Comparison of ENCODE assay signal across 9 mouse cellular contexts in the genomic region with DNA sequence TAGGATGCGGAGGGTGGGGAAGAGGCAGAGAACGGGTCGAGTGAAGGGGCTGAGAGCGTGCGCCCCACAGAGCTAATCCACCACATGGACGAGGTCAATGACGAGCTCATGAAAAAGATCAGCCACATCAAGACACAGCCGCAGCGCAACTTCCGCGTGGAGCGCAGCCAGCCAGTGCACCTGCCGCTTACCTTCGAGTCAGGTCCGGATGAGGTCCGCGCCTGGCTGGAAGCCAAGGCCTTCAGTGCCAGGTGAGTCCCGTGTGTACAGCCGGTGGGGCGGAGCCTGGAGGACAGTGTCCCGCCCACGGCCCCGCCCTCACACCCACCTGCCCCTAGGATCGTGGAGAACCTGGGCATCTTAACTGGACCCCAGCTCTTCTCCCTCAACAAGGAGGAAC. TPM values are rescaled to one million over a fixed set of nuclear protein-coding genes. Genes with fewer than 3 reads are reported as not detected.
A peak's percentile ranks its signal among the peaks of the same experiment; 100 is the strongest.
DNase-seq lines count a peak whose midpoint lies in the region; ATAC-seq and TF ChIP-seq lines count a peak whose summit lies in the region.
"Had no signal": no experiment of that assay in that cellular context is flagged by ENCODE, and none has a peak within 500 bp of the region (broad histone marks: within the 10 kb centered on the region; RNA-seq: fewer than 3 reads in every experiment).

No protein-coding gene starts in this region.

- DNase-seq in forebrain, embryonic 10.5 days (ENCODE audit: extremely low spot score, low spot score): no peak
- DNase-seq in R1 (ENCODE audit: low read depth, low spot score) (peak; percentile 38), adipocyte (ENCODE audit: low spot score) (no peak)
- DNase-seq in lung, postnatal 14 days: peak; percentile 56
- DNase-seq in gastrocnemius, adult 2 months: no peak
- DNase-seq in heart, postnatal 36 days: no peak

- H3K4me3 ChIP-seq in forebrain, embryonic 10.5 days: peak overlapping the region; percentile 18; the same call in 1 of the 2 replicates
- no peak overlapping the region for H3K4me3 ChIP-seq in forebrain, embryonic 12.5 days (replicated peaks)
- H3K4me3 ChIP-seq in intestine, embryonic 16.5 days (ENCODE audit: low read length): no peak overlapping the region
- H3K4me3 ChIP-seq in gastrocnemius, adult 2 months: no peak overlapping the region
- H3K4me3 ChIP-seq: embryonic facial prominence, embryonic 13.5 days had no signal

- peaks cover 57% of the 10 kb centered on the region for H3K27me3 ChIP-seq in forebrain, embryonic 10.5 days (ENCODE audit: poor library complexity, severe bottlenecking)
- H3K27me3 ChIP-seq in forebrain, embryonic 12.5 days: peaks cover 62% of the 10 kb centered on the region
- H3K27me3 ChIP-seq in intestine, embryonic 16.5 days (replicated peaks; ENCODE audit: control insufficient read depth, insufficient read depth, low read length): no peaks in the 10 kb centered on the region

- H3K4me1 ChIP-seq in forebrain, embryonic 10.5 days: peaks cover 16% of the 10 kb centered on the region
- no peaks in the 10 kb centered on the region; the same call in 1 of the 2 replicates for H3K4me1 ChIP-seq in forebrain, embryonic 12.5 days
- peaks cover 9% of the 10 kb centered on the region; the same call in 1 of the 2 replicates for H3K4me1 ChIP-seq in intestine, embryonic 16.5 days (ENCODE audit: control insufficient read depth, insufficient read depth, low read length)
- H3K4me1 ChIP-seq: embryonic facial prominence, embryonic 13.5 days had no signal

- no peak overlapping the region for H3K9ac ChIP-seq in forebrain, embryonic 12.5 days
- no peak overlapping the region for H3K9ac ChIP-seq in intestine, embryonic 16.5 days (ENCODE audit: low read depth, low read length)
- H3K9ac ChIP-seq: embryonic facial prominence, embryonic 13.5 days had no signal

- intact Hi-C loops in gastrocnemius, adult 2 months (cut with DNase I): no loop called here
- intact Hi-C loops in heart, postnatal 36 days (cut with DNase I): loop anchor here (10.0 kb wide), 1 partner anchor 267 kb away; no protein-coding TSS in a partner anchor

- H3K36me3 ChIP-seq in forebrain, embryonic 10.5 days (replicated peaks): no peaks in the 10 kb centered on the region
- no peaks in the 10 kb centered on the region for H3K36me3 ChIP-seq in forebrain, embryonic 12.5 days (replicated peaks)
- H3K36me3 ChIP-seq in intestine, embryonic 16.5 days (ENCODE audit: control insufficient read depth, insufficient read depth, low read length): no peaks in the 10 kb centered on the region
- H3K36me3 ChIP-seq: embryonic facial prominence, embryonic 13.5 days had no signal

- H3K27ac ChIP-seq in forebrain, embryonic 10.5 days: no peak overlapping the region
- H3K27ac ChIP-seq in forebrain, embryonic 12.5 days: no peak overlapping the region
- peak overlapping the region; percentile 69; the same call in 1 of the 2 replicates for H3K27ac ChIP-seq in intestine, embryonic 16.5 days (ENCODE audit: low read length)
- no peak overlapping the region for H3K27ac ChIP-seq in gastrocnemius, adult 2 months
- H3K27ac ChIP-seq: embryonic facial prominence, embryonic 13.5 days had no signal

- H3K4me2 ChIP-seq in forebrain, embryonic 12.5 days: no peak overlapping the region
- H3K4me2 ChIP-seq in intestine, embryonic 16.5 days (ENCODE audit: low read depth, low read length): no peak overlapping the region
- H3K4me2 ChIP-seq: embryonic facial prominence, embryonic 13.5 days had no signal

- ATAC-seq in forebrain, embryonic 12.5 days (ENCODE audit: low FRiP score): no peak
- ATAC-seq in intestine, embryonic 16.5 days: peak; percentile 77

- TF ChIP-seq CTCF in gastrocnemius, adult 2 months (IDR thresholded peaks at IDR 0.05): no peak

- no peaks in the 10 kb centered on the region for H3K9me3 ChIP-seq in forebrain, embryonic 10.5 days
- no peaks in the 10 kb centered on the region for H3K9me3 ChIP-seq in forebrain, embryonic 12.5 days
- H3K9me3 ChIP-seq in intestine, embryonic 16.5 days (ENCODE audit: control insufficient read depth, low read length): no peaks in the 10 kb centered on the region
- H3K9me3 ChIP-seq: embryonic facial prominence, embryonic 13.5 days had no signal

- 14% methylated on average over 24 of the region's 24 CpGs for WGBS in forebrain, embryonic 10.5 days
- whole genome bisulfite sequencing in forebrain, embryonic 12.5 days: 12% methylated on average over 24 of the region's 24 CpGs
- 15% methylated on average over 24 of the region's 24 CpGs for WGBS in intestine, embryonic 16.5 days

RNA-seq across cellular contexts. Expression of gene Eps8l2, which starts 22.8 kb away (rescaled TPM):
- polyA plus RNA-seq in forebrain, embryonic 10.5 days (2016; fragmentation: Nextera tagmentation; extraction: Ambion mirVana): 4.2 and 4.5 TPM in 2 replicates
- polyA plus RNA-seq in forebrain, embryonic 12.5 days (2016; fragmentation: Nextera tagmentation; extraction: Ambion mirVana): 1.2 and 1.7 TPM in 2 replicates
- 191 and 214 TPM in 2 replicates for polyA plus RNA-seq in intestine, embryonic 16.5 days (2015; fragmentation: Nextera tagmentation; extraction: Ambion mirVana)
- 1 to 10 TPM; 2.6 to 3.1 TPM for total RNA-seq in gastrocnemius, adult 2 months (2021)
- total RNA-seq in heart, postnatal 36 days (2021): 1 to 10 TPM; 3.3 to 3.7 TPM

RNA-seq across cellular contexts. Expression of gene Taldo1, which starts 30.5 kb away (rescaled TPM):
- 335 and 368 TPM in 2 replicates for polyA plus RNA-seq in forebrain, embryonic 10.5 days (2016; fragmentation: Nextera tagmentation; extraction: Ambion mirVana)
- polyA plus RNA-seq in forebrain, embryonic 12.5 days (2016; fragmentation: Nextera tagmentation; extraction: Ambion mirVana): 397 and 407 TPM in 2 replicates
- 567 and 582 TPM in 2 replicates for polyA plus RNA-seq in intestine, embryonic 16.5 days (2015; fragmentation: Nextera tagmentation; extraction: Ambion mirVana)
- 10 to 100 TPM; 77.5 to 88.3 TPM for total RNA-seq in gastrocnemius, adult 2 months (2021)
- total RNA-seq in heart, postnatal 36 days (2021): 100 to 1,000 TPM; 114 to 116 TPM

RNA-seq across cellular contexts. Expression of gene Tmem80, which starts 34.0 kb away (rescaled TPM):
- polyA plus RNA-seq in forebrain, embryonic 10.5 days (2016; fragmentation: Nextera tagmentation; extraction: Ambion mirVana): 48.2 and 51.0 TPM in 2 replicates
- polyA plus RNA-seq in forebrain, embryonic 12.5 days (2016; fragmentation: Nextera tagmentation; extraction: Ambion mirVana): 59.9 and 63.6 TPM in 2 replicates
- 32.4 and 34.2 TPM in 2 replicates for polyA plus RNA-seq in intestine, embryonic 16.5 days (2015; fragmentation: Nextera tagmentation; extraction: Ambion mirVana)
- total RNA-seq in gastrocnemius, adult 2 months (2021): 10 to 100 TPM; 11.5 to 16.9 TPM
- total RNA-seq in heart, postnatal 36 days (2021): 10 to 100 TPM; 13.5 to 14.8 TPM

RNA-seq across cellular contexts. Expression of gene Deaf1, which starts 34.0 kb away (rescaled TPM):
- 59.2 and 59.3 TPM in 2 replicates for polyA plus RNA-seq in forebrain, embryonic 10.5 days (2016; fragmentation: Nextera tagmentation; extraction: Ambion mirVana)
- polyA plus RNA-seq in forebrain, embryonic 12.5 days (2016; fragmentation: Nextera tagmentation; extraction: Ambion mirVana): 74.0 and 78.4 TPM in 2 replicates
- 61.0 and 64.4 TPM in 2 replicates for polyA plus RNA-seq in intestine, embryonic 16.5 days (2015; fragmentation: Nextera tagmentation; extraction: Ambion mirVana)
- 10 to 100 TPM; 13.3 to 14.0 TPM for total RNA-seq in gastrocnemius, adult 2 months (2021)
- 10 to 100 TPM; 16.5 to 17.1 TPM for total RNA-seq in heart, postnatal 36 days (2021)

RNA-seq across cellular contexts. Expression of gene Gatd1, which starts 52.4 kb away (rescaled TPM):
- 43.2 and 44.7 TPM in 2 replicates for polyA plus RNA-seq in forebrain, embryonic 10.5 days (2016; fragmentation: Nextera tagmentation; extraction: Ambion mirVana)
- 47.0 and 50.0 TPM in 2 replicates for polyA plus RNA-seq in forebrain, embryonic 12.5 days (2016; fragmentation: Nextera tagmentation; extraction: Ambion mirVana)
- polyA plus RNA-seq in intestine, embryonic 16.5 days (2015; fragmentation: Nextera tagmentation; extraction: Ambion mirVana): 47.5 and 48.2 TPM in 2 replicates
- total RNA-seq in gastrocnemius, adult 2 months (2021): 1 to 10 TPM; 5.5 to 8.3 TPM
- total RNA-seq in heart, postnatal 36 days (2021): 10 to 100 TPM; 14.9 to 16.7 TPM

Comparison
In these comparisons a context has a peak if more than half of its experiments do, and no peak if none do; other contexts are left out.
1. DNase-seq: peak in R1 (single experiment) and lung, postnatal 14 days (single experiment); none in forebrain, embryonic 10.5 days (single experiment), gastrocnemius, adult 2 months (single experiment), heart, postnatal 36 days (0 of 2) and adipocyte (single experiment).
2. RNA of gene Eps8l2, which starts 22.8 kb away (polyA plus RNA-seq): 191 to 214 TPM in intestine, embryonic 16.5 days; 4.2 to 4.5 TPM in forebrain, embryonic 10.5 days and 1.2 to 1.7 TPM in forebrain, embryonic 12.5 days; every median in the first group is over 10 times any median in the second.